Mouse (Mus musculus) c-Kit-positive CD71-negative TER-119-negative erythroid progenitor cells, embryonic 14.5 days (primary cell): ENCODE results near the gene Katna1.
"Not testable (repeated sequence)": the region's sequence is repeated elsewhere in the genome, so short reads cannot be mapped to it uniquely, and the experiment has no call there.

Experiments
- DNase-seq: peaks from one replicate; pipeline ENCODE4 v3.0.0-alpha.2; 2013; ENCODE audit warnings: low read depth

Gene Katna1

DNA sequence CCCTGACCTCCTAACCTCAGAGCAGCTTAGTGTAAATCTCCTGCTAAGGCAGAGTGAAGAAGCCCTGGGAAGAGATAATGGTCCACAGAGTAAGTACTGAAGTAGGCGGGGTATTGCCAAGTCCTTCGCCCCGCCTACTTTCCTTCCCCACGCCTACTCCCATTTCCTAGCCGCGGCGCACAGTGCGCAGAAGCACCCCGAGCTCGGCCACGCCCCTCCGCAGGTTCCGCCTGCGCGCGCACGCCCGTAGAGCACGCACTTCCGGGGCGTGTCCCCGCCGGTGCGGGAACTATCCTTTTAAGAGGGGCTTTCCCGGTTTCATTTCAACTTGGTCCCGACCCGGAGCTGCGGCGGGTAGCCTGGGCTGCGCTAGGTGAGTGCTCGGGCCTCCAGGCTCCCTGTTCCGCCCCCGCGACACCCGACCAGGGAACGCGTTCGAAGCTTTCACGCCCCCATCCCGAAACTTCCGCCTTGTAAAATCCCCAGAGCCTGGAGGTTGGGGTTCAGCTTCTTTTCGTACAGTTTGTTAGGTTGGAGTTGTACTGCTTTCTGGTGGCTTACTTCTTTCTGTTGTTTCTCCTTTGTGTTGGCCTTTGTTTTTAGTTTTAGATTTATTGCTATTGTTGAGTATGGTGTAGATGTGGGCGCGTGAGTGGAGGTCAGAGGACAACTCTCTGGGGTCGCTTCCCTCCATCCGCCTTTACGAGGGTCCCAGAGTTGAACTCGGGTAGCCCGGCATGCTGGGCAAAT lies at the start of gene Katna1:
Katna1 (plus strand) TSS at position 250 of the 750 bp plus-strand sequence.
- DNase-seq: peak; percentile 93

DNA sequence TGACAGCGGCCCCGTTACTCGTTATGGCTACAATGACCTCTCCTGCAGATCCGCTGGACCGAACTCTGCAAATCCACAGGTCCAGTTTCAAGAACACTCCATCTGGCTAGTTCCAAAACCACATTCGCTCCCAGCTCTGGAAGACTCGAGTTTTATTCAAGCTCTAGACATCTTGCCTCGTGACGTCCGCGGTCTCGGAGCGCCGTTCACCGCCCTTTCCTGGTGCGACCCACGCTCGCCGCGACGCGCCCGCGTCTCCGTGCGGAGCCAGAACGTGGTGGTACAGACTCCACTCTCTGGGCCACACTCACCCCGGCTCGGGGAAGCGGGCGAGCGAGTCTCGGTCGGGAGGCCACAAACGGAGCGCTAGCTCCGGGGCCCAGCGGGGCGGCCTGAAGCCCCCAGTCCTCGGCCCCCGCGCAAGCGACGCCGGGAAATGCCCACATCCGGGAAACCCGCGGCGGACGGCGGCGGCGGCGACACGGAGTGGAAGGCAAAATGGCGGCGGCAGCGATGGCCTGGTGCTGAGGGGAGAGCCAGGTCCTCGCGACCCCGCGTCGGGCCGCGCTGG lies 45.0 kb upstream of the Katna1 start, which contains the start of the genes Pcmt1 and Lats1:
Pcmt1 (minus strand) TSS at position 406 of the 571 bp plus-strand sequence.
Lats1 (plus strand) TSS at position 484 of the 571 bp plus-strand sequence.
- DNase-seq: peak; percentile 67

DNA sequence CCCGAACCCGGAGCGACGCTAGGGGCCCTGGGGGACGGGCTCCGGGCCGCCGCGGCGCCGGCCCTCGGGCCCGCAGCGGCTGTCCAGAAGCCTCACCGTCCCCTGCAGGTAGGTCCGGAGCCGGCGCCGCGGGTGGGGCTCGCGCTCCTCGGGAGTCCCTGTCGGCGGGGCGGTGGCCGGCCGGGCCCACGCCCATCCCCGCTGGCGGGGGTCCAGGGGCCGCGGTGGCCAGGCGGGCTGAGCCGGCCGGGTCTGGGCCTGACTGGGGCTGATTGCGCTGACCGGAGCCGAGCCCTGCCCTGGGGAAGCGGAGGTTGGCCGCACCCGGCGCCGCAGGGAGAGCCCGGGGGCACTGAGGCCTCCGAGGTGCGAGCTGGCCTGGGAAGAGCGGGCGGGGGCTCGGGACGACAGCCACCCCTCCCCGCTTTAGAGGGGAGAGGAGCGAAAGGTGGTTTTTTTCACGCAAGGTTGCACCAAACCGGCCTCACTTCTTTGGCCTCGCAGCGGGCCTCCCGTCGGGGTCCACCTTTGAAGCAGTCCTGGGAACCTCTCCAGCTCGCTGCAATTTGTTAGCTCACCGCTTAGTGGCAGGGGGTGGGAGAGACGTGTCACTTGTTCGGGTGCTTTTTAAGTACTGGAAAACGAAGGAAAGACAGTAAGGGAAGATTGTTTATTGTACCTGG lies 44.3 kb upstream of the Katna1 start:
- no peak for DNase-seq

DNA sequence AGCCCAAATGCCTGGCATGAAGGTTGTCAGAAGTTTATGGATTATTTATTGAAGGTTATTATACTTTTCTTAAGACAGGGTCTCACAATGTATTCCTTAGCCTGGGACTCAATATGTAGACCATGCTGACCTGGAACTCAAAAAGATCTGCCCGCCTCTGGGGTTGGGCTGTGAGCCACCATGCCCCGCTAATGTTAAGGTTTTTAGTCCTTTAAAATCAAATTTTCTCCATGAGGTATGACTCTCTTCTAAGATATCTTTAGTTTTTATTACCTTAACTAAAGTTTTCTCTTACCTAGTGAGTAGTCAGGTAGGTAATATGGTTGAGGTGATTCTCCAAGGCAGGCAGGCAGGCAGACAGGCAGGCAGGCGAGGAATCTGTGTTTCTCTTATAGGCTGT lies 43.6 kb upstream of the Katna1 start:
- no peak for DNase-seq

DNA sequence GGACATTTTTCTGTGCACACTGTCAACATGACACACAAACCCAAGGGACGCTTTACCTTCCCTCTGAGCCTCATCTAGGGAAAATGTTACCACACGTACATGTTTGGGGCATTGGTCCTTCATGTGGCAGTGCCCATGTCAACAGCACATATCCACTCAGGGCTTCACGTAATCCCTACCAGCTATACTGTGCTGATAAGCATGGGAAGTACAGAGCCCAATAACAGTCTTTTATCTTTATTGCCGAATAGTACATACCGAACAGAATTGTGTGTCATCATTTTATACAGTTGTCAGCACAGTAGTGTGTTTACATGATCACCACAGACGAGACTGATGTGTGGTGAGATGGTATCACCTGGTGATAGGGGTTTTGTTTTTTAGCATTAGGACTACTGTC lies 38.9 kb upstream of the Katna1 start:
- no peak for DNase-seq

DNA sequence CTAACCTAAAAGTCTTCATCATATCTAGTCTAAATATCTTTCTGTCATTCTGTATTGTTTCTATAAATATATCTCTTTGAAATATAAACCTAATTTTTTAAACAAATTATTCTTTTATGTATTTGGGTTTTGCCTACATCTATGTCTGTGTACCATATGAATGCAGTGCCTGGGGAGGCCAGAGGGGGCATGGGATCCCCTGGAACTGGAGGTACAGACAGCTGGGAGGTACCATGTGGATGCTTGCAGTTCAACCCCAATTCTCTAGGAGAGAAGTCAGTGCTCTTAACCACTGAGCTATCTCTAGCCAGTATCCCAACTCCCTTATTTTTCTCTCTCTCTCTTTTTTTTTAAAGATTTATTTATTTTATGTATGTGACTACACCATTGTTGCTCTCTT lies 30.5 kb upstream of the Katna1 start:
- no peak for DNase-seq

DNA sequence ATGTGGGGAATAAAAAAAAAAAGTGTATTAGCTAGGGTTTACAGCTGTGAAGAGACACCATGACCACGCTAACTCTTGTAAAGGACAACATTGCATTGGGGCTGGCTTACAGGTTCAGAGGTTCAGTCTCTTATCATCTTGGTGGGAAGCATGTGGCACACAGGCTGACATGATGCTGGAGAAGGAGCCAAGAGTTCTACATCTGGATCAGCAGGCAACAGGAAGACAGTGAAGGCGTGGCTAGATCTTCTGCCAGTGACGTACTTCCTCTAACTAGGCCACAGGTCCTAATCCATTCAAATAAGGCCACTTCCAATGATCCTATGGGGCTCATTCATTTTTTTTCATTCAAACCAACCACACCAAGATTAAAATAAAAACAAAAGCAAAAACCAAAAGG lies 25.7 kb upstream of the Katna1 start:
- no peak for DNase-seq

DNA sequence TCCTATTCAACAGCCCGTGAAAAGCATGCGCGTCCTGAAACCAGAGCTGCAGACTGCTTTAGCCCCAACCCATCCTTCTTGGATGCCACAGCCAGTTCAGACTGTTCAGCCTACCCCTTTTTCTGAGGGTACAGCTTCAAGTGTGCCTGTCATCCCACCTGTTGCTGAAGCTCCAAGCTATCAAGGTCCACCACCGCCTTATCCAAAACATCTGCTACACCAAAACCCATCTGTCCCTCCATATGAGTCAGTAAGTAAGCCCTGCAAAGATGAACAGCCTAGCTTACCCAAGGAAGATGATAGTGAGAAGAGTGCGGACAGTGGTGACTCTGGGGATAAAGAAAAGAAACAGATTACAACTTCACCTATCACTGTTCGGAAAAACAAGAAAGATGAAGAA lies 23.2 kb upstream of the Katna1 start:
- no peak for DNase-seq

DNA sequence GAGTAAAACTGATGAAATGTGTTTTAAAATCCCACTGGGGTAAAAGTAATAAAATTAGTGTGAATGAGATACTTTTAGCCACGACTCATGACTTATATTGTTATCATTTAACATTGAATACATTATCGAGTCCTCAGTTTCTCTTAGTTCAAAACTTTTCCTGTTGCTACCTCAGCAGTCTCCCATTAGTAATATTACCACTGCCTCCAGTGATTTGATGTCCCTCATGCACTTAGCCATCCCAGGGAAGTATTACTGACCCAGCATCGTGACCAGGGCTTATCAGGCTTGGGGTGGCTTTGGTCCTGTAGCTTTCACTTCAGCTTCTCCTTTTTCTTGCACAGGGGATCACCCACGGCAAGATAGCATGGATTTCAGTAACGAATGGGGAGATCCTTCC lies 15.7 kb upstream of the Katna1 start:
- DNase-seq: no peak

DNA sequence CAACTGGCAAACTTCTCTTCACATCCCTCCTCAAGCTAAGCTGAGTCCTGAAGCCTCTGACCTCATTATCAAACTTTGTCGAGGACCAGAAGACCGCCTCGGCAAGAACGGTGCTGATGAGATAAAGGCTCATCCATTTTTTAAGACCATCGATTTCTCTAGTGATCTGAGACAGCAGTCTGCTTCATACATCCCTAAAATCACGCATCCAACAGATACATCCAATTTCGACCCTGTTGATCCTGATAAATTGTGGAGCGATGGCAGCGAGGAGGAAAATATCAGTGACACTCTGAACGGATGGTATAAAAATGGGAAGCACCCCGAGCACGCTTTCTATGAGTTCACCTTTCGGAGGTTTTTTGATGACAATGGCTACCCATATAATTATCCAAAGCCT lies 13.3 kb upstream of the Katna1 start:
- DNase-seq: no peak

DNA sequence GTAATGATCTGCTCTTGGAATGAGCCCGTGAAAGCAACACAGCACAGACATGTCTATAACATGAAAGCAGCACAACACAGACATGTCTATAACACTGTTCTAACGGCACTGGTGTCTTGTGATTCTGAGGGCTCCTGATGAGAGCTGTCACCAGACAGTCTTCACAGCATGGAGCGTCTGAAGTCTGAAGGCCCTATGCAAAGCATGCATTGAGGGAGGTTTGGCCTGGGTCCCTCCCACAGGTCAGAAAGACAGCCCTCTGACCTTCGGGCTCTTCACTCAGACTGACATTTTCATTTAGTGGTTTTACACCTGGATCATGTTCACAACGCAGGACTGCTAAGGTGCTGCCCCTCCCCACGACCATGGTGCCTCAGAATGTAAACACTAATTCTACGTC lies 10.7 kb upstream of the Katna1 start:
- DNase-seq: no peak

DNA sequence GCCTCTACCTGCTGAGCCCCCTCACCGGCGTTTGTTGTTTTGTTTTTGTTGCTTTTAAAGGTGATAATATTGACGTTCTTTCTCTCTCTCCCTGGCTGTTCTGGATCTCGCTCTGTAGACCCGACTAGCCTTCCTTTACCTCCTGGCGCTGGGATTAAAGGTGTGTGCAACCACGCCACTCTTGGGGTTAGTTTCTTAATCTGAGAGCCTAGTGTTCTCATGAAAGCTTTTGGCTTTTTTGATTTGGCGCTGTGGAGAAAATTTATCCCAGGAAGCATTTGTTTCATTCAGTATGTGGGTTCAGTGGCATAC lies 657 bp downstream of the Katna1 start:
- no peak for DNase-seq

DNA sequence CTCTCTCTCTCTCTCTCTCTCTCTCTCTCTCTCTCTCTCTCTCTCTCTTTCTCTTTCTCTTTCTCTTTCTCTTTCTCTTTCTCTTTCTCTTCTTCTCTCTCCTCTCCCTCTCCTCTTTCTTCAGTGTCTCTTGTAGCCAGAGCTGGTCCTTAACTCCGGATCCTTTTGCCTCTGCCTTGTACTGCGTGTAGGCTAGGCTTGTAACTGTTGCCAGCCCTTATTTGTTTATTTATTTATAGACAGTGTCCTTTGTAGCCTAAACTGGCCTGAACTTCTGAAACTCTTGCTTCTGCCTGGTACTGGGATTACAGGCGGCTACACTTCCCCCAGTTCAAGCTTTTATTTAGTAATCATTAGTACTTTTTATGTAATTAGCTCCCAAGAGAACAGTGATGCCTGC lies 1.2 kb downstream of the Katna1 start:
- no peak for DNase-seq

DNA sequence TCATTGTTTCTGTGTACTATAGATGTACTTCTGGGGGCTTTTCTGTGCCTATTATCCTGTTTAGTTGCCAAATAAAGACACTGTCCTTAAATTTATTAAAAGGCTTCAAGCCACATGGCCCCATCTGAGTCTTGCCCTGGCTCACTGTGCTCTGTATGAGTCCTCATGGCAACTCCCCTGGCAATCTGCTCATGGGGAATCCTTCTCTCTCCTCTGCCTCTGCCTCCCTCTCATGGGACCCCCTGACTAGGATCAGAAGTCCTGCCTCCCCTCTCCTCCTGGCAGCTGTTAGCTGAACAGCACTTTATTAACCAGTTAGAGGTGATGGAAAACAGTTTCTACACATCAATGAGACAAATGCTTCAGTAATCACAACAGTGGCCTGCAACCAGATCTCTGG lies 5.8 kb downstream of the Katna1 start:
- no peak for DNase-seq

DNA sequence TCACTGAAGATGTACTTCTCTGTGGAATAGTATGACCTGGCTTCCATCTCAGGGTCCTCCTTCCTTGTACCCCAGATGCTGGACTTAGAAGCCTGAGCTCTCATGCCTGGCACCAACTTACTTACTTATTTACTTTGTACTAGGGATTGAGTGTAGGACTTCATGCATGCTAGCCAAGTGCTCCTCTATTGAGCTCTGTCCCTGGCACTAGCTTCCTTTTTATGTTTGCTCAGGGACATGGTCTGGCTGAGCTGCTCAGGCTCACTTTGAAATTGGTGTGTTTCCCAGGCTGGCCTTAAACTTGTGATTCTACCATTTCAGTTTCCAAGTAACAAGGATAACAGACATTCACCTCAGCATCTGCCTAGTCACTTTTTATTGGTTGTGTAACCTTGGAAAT lies 11.3 kb downstream of the Katna1 start:
- DNase-seq: no peak

DNA sequence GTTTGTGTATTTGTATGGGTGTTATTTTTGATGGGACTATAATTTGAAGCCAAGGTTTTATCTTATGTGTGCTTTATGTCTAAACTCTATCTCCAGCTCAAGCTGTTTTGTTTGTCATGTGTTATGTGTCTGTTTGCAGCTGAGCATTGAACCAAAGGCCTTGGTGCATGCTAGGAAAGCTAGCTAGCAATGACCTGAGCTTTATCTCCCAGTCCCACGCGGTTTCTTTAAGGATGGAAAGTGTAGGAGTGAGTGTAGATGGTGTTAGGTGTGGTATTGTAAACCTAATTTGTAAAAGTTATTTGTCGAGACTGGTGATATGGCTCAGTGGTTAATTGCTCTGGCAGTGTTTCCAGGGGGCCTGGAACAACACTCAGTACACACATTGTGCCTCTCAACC lies 12.1 kb downstream of the Katna1 start:
- no peak for DNase-seq

DNA sequence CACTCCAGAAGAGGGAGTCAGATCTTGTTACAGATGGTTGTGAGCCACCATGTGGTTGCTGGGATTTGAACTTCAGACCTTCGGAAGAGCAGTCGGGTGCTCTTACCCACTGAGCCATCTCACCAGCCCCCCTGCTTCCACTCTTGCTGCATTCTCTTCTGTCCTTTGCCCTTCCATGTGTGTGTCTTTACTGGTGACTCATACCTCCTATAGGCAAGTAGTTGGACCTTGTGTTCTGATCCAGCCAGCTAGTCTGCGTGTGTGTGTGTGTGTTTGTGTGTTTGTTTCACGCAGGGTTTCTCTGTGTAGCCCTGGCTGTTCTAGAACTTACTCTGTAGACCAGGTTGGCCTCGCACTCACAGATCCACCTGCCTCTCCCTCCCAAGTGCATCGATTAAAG lies 19.7 kb downstream of the Katna1 start:
- not testable (repeated sequence) for DNase-seq

DNA sequence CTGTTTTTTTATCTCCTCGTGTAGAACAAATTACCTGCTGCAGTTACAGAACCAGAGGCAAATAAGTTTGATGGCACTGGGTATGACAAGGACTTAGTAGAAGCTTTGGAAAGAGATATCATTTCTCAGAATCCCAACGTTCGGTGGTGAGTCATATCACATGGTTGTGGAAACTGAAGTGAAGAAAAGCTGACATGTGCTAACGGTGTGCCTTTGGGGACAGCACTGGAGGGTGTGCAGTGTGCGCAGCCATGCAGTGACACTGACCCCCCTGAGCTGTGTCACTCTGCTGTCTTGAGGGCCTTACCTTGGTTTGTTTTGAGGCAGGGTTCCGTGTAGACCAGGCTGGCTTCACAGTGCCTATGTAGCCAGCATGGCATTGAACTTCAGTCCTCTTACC lies 23.0 kb downstream of the Katna1 start:
- DNase-seq: no peak

DNA sequence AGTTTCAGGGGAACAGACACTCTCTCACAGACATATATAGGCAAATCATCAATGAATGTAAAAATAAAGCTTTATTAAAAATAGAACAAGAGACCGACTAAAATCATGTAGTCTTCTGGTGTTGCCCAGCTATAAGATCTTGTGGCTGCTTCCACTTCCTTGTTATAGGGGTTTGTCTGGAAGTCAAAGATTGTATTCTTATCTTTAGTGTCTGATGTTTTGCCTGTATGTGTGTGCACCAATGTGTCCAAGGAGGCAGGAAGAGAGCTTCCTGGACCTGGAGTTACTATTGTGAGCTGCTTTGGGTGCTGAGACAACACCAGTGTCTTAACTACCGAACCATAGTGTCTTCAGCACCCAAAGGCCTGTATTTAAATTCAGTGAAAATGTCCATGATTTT lies 31.7 kb downstream of the Katna1 start:
- DNase-seq: no peak

DNA sequence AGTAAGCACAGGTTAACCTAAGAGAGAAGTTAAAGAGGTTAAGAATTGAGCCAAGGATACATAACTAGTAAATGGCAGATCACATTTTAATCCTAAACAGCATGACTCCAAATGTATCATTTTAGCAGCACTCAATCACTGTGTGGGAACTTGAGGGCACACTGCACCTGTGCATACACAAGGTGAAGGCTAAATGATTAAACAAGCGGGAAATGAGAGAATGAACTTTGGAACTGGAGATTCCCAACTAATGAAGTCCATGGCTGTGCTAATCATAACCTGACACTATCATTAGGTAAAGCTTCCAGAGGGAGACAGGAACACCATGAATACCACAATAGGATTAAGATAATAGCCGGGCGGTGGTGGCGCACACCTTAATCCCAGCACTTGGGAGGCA lies 46.5 kb downstream of the Katna1 start:
- DNase-seq: no peak

DNA sequence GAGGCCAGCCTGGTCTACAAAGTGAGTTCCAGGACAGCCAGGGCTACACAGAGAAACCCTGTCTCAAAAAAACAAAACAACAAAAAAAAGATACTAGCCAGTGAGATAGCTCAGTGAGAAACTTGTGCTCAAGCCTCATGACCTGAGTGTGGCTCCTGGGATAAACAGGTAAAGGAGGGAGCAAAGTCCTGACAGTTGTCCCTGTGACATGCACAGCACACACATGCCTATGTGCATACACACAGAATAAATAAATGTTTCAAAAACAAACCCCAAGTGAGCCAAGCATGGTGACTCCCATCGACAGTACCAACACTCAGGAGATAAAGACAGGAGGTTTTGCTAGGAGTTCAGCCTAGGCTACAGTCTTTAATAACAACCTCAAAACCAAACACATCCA lies 47.0 kb downstream of the Katna1 start:
- no peak for DNase-seq

DNA sequence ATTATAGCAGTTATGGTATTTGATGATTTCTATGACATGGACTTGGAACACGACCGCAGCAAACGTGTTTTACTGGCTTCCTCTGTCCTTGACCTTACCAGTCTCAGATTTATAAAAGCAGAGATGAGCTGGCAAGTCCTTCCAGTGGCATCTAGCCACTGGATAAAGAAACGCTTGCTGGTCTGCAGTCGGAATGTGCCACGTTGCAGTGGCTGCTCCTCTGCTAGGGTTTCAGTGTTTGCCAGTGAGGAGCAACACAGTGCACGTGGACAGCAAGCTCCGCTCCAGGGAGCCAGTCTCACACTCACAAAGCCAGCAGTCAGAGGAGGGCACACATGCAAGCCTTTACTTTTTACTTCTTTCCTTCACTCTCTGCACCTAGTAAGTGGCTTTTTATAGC lies 49.6 kb downstream of the Katna1 start:
- no peak for DNase-seq

DNA sequence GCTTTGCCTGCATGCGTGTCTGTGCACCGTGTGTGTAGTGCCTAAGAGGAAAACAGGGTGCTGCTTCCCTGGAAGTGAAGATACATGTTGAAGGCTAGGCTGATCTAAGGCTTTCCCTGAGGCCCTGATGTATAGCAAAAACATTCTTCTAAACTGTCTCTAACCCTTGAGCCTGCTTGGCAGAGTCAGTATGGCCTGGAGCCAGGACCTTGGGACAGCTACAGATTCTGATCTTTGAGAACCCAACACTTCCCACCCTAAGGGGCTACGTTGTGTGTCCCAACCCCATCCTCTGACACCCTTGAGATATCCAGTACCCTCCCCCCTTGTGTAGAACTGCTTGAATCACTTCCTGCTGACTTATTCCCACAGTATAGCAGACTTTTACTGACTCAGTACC lies 52.6 kb downstream of the Katna1 start:
- no peak for DNase-seq
